Mouse (Mus musculus): ENCODE results near the gene Olfr1031.
A peak's percentile ranks its signal among the peaks of the same experiment; 100 is the strongest.
"Not testable (repeated sequence)": the region's sequence is repeated elsewhere in the genome, so short reads cannot be mapped to it uniquely, and the experiment has no call there.

The Olfr1031 gene

DNA sequence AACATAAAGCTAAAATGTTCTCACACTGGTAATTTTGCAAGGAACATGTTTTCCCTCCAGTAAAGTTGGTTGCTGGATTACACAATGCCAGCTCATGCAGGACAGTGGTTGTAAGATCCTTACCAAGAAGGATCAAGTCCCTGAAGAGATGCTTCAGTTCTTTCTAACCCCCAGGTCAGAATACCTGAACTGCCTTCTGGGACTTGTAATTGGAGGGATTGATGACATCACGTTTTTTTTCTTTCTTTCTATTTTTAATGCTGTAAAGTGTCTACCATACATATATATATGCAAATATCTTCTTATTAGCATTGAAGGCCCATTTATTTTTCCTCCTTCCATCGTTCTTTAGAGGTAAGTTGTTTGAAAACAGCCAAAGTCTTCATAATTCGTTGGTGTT, at the start of gene Olfr1031:
TSS of gene Olfr1031 (plus strand) at position 301 of the 400 bp plus-strand sequence.
- no peak for DNase-seq

DNA sequence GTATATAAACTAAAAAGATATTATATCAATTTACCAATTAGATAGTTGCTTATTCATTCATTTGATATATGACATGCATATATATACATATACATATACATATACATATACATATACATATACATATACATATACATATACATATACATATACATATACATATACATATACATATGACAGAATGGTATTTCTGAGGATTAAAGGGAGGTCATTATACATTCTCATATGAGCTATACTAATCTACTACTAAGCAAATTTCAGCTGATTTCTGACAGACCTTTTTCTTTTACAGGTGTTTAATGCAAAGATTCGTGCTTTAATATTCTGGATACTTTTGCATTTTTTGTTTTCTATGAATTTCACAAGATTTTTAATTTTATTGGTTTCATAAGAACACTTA, 40.0 kb upstream of the Olfr1031 start, which contains the start of gene Olfr1028:
TSS of gene Olfr1028 (plus strand) at position 301 of the 400 bp plus-strand sequence.
- DNase-seq: no peak

DNA sequence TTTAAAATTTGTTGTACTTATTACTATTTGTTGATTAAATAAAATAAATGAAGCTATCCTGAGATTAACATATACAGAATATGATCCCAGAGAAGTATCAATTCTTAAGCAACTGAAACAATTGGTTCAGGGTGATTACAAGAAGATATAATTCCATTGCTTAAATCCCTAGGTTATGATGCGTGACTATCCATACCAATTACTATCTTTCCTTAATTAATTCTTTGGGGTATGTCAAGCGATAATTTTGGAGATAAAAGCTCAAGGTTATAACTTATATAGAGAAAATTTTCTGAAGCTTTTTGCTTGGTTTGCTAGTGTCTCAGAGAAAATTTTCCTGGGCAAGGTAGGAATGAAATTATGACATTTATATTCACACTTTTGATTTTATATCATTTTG, 16.5 kb upstream of the Olfr1031 start, which contains the start of gene Olfr1029:
TSS of gene Olfr1029 (plus strand) at position 301 of the 400 bp plus-strand sequence.
- no peak for DNase-seq

DNA sequence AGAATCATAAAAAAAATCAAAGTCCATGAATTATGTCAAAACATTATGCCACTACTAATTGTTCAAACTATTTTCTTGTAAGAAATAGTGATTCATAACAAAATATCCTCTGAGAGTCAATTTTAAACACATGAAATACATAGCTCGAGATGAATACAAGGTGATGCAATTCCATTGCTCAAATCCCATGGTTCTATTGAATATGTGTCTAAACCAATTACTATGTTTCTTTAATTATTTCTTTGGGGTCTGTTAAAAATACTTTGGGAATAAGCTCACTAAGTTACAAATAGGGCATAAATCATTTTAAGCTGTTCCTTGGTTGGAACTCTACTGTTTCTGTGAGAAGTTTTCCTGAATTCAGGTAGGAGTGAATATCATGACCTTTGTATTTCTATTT, 11.1 kb upstream of the Olfr1031 start, which contains the start of gene Olfr1030:
TSS of gene Olfr1030 (plus strand) at position 301 of the 400 bp plus-strand sequence.
- DNase-seq: no peak

DNA sequence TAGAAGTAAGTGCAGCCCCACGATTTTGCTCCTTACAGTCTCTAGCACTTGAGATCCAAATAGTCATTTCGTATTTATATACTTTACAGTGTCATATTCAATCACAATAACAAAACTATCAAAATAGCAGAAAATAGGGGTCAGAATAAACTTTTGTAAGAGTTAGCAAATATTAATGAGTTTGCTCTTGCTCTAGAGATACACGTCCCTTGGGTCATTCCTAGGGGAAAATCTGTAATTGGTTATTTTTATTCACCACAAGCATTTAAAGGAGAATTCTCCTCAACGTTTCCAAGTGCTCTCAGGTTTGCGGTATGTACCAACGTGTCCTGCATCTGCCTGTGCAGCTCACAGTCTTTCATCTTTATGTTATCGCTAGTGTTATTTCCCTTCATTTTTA, 15.1 kb downstream of the Olfr1031 start, which contains the start of gene Olfr1032:
TSS of gene Olfr1032 (plus strand) at position 301 of the 400 bp plus-strand sequence.
- DNase-seq: no peak

DNA sequence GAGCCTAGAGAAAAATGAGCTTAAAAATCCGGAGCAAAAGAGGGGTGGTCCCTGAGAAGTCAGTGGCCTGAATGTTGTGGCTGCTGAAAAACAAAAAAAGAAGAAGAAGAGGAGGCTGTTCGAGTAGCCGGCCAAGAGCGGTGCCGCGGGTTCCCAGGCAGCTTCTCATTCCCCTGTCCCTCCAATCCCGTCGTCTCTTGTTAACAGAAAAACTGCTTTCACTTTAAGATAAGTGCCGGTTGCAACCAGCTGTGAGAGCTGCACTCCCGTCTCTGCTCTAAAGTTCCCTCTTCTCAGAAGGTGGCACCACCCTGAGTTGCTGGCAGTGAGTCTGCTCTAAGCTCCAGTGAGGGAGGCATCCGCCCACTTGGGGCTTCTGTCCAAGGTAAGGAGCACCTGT, 30.3 kb downstream of the Olfr1031 start, which contains the start of gene Olfr1033:
TSS of gene Olfr1033 (plus strand) at position 228 of the 400 bp plus-strand sequence.
- peak; percentile 14 for DNase-seq

DNA sequence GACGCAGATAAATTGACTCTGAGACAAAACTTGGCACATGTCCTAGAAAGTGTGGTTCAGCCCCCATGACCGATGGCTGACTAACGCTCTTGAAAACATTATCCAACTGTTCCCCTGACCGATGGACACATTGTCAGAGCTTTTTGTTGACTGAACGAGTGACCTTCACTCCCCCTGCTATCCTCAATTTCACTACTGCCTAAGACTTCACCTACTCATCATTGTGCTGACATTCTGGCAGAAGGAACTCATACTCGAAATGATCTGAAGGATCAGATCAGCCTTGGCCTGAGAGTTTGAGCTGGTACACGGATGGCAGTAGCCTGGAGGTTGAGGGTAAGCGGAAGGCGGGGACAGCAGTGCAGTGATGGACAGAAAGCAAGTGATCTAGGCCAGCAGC, 31.4 kb downstream of the Olfr1031 start:
- not testable (repeated sequence) for DNase-seq
